In genomic region chr2:70471861-70472620, GRCm38 (mm10) we compare ENCODE assay signal across 9 mouse cellular contexts. TPM values are rescaled to one million over a fixed set of nuclear protein-coding genes. Genes with fewer than 3 reads are reported as not detected.
A peak's percentile ranks its signal among the peaks of the same experiment; 100 is the strongest.
DNase-seq lines count a peak whose midpoint lies in the region; ATAC-seq and TF ChIP-seq lines count a peak whose summit lies in the region.
"Had no signal": no experiment of that assay in that cellular context is flagged by ENCODE, and none has a peak within 500 bp of the region (broad histone marks: within the 10 kb centered on the region; RNA-seq: fewer than 3 reads in every experiment).

No protein-coding gene starts in this region.

- peak overlapping the region; percentile 80 for H3K4me2 ChIP-seq in embryonic facial prominence, embryonic 11.5 days (ENCODE audit: low read depth, low read length)
- peak overlapping the region; percentile 69 for H3K4me2 ChIP-seq in hindbrain, embryonic 15.5 days
- H3K4me2 ChIP-seq in neural tube, embryonic 11.5 days (ENCODE audit: low read depth): peak overlapping the region; percentile 49

- H3K27me3 ChIP-seq in embryonic facial prominence, embryonic 11.5 days (ENCODE audit: control insufficient read depth, insufficient read depth, low read length): peaks cover 52% of the 10 kb centered on the region
- peaks cover 58% of the 10 kb centered on the region for H3K27me3 ChIP-seq in hindbrain, embryonic 15.5 days
- H3K27me3 ChIP-seq in neural tube, embryonic 11.5 days (ENCODE audit: control insufficient read depth, insufficient read depth, low read length): peaks cover 64% of the 10 kb centered on the region

- no peaks in the 10 kb centered on the region for H3K36me3 ChIP-seq in embryonic facial prominence, embryonic 11.5 days (replicated peaks; ENCODE audit: control insufficient read depth, insufficient read depth, low read depth, low read length)
- no peaks in the 10 kb centered on the region for H3K36me3 ChIP-seq in hindbrain, embryonic 15.5 days
- H3K36me3 ChIP-seq in neural tube, embryonic 11.5 days (ENCODE audit: control insufficient read depth, insufficient read depth, low read length): no peaks in the 10 kb centered on the region

- TF ChIP-seq POLR2A in lung, adult 2 months (IDR thresholded peaks at IDR 0.05; ENCODE audit: borderline replicate concordance, extremely low read depth, low read depth, low read length): no peak

- peak overlapping the region; percentile 23; the same call in 1 of the 2 replicates for H3K9ac ChIP-seq in embryonic facial prominence, embryonic 11.5 days (replicated peaks; ENCODE audit: low read length)
- H3K9ac ChIP-seq in hindbrain, embryonic 15.5 days: no peak overlapping the region
- no peak overlapping the region for H3K9ac ChIP-seq in neural tube, embryonic 11.5 days (ENCODE audit: low read length)

- H3K4me3 ChIP-seq in lung, adult 2 months (replicated peaks; ENCODE audit: extremely low read depth, low read depth, low read length): peak overlapping the region; percentile 9
- peak overlapping the region; percentile 35 for H3K4me3 ChIP-seq in embryonic facial prominence, embryonic 11.5 days (ENCODE audit: low read depth, low read length)
- H3K4me3 ChIP-seq in hindbrain, embryonic 15.5 days: peak overlapping the region; percentile 38
- H3K4me3 ChIP-seq in neural tube, embryonic 11.5 days (ENCODE audit: low read depth, low read length): peak overlapping the region; percentile 29

- ATAC-seq in embryonic facial prominence, embryonic 11.5 days (replicated peaks; ENCODE audit: insufficient number of reproducible peaks, low FRiP score, low TSS enrichment, low read depth): 0 out of 2 replicates have a peak, but pooled peaks have one; percentile 10
- no peak for ATAC-seq in hindbrain, embryonic 15.5 days (ENCODE audit: low FRiP score, low read depth)
- ATAC-seq in neural tube, embryonic 11.5 days (ENCODE audit: insufficient read depth, low FRiP score, low TSS enrichment): no peak

- H3K9me3 ChIP-seq in embryonic facial prominence, embryonic 11.5 days (replicated peaks; ENCODE audit: control insufficient read depth, low read length): no peaks in the 10 kb centered on the region
- no peaks in the 10 kb centered on the region for H3K9me3 ChIP-seq in hindbrain, embryonic 15.5 days
- H3K9me3 ChIP-seq in neural tube, embryonic 11.5 days (ENCODE audit: control insufficient read depth, low read length): no peaks in the 10 kb centered on the region

- 4% methylated on average over 48 of the region's 48 CpGs for WGBS in lung, adult 2 months
- under 1% methylated on average over 47 of the region's 48 CpGs for whole genome bisulfite sequencing in embryonic facial prominence, embryonic 11.5 days
- WGBS in hindbrain, embryonic 15.5 days: under 1% methylated on average over 48 of the region's 48 CpGs
- under 1% methylated on average over 48 of the region's 48 CpGs for WGBS in neural tube, embryonic 11.5 days

- no peak for TF ChIP-seq CTCF in lung, adult 2 months (IDR thresholded peaks at IDR 0.05; ENCODE audit: insufficient read depth, low read length)

- H3K4me1 ChIP-seq in lung, adult 2 months (ENCODE audit: control insufficient read depth, insufficient read depth, low read length): peaks cover 11% of the 10 kb centered on the region; the same call in 1 of the 2 replicates
- H3K4me1 ChIP-seq in embryonic facial prominence, embryonic 11.5 days (ENCODE audit: control insufficient read depth, insufficient read depth, low read length): peaks cover 8% of the 10 kb centered on the region
- peaks cover 42% of the 10 kb centered on the region for H3K4me1 ChIP-seq in hindbrain, embryonic 15.5 days (replicated peaks)
- H3K4me1 ChIP-seq in neural tube, embryonic 11.5 days (ENCODE audit: control insufficient read depth, insufficient read depth, low read length): peaks cover 31% of the 10 kb centered on the region

- DNase-seq in lung, adult 2 months: peak; percentile 18
- no peak for DNase-seq in lung, postnatal 25 days (ENCODE audit: low spot score)
- peak; percentile 67 for DNase-seq in embryonic facial prominence, embryonic 11.5 days (ENCODE audit: low spot score)
- DNase-seq in liver: peak; percentile 10
- peak; percentile 57 for DNase-seq in neural tube, embryonic 11.5 days (ENCODE audit: low spot score)
- DNase-seq in layer of hippocampus, postnatal 14 days (ENCODE audit: low spot score in 2 of 2): no peak
- DNase-seq in spleen, postnatal 14 days (ENCODE audit: low spot score in 2 of 2): no peak

- H3K27ac ChIP-seq in embryonic facial prominence, embryonic 11.5 days (replicated peaks; ENCODE audit: low read depth, low read length): no peak overlapping the region
- no peak overlapping the region for H3K27ac ChIP-seq in hindbrain, embryonic 15.5 days (replicated peaks)
- H3K27ac ChIP-seq in neural tube, embryonic 11.5 days (ENCODE audit: low read depth, low read length): no peak overlapping the region

RNA-seq across cellular contexts. Expression of gene Sp5, which starts 2.7 kb away (rescaled TPM):
- 6.0 and 9.5 TPM in 2 replicates for polyA plus RNA-seq in lung, adult 2 months (2012; rRNA removed)
- polyA plus RNA-seq in embryonic facial prominence, embryonic 11.5 days (2014; fragmentation: Nextera tagmentation; extraction: Ambion mirVana): 2.9 and 3.9 TPM in 2 replicates
- 6.6 and 9.2 TPM in 2 replicates for polyA plus RNA-seq in hindbrain, embryonic 15.5 days (2015; fragmentation: Nextera tagmentation; extraction: Ambion mirVana)
- 2.3 and 2.5 TPM in 2 replicates for polyA plus RNA-seq in neural tube, embryonic 11.5 days (2014; fragmentation: Nextera tagmentation; extraction: Ambion mirVana)
- under 1 TPM; 0.64 to 0.85 TPM for total RNA-seq in layer of hippocampus, postnatal 14 days (2021)
- total RNA-seq: hematopoietic stem cell, adult 5-6 weeks had no signal

RNA-seq across cellular contexts. Expression of gene Erich2, which starts 36.6 kb away (rescaled TPM):
- 3.5 and 4.4 TPM in 2 replicates for polyA plus RNA-seq in lung, adult 2 months (2012; rRNA removed)
- 0.67 and 1.4 TPM in 2 replicates for polyA plus RNA-seq in embryonic facial prominence, embryonic 11.5 days (2014; fragmentation: Nextera tagmentation; extraction: Ambion mirVana)
- polyA plus RNA-seq in hindbrain, embryonic 15.5 days (2015; fragmentation: Nextera tagmentation; extraction: Ambion mirVana): 2.9 and 3.0 TPM in 2 replicates
- 1.2 and 1.6 TPM in 2 replicates for polyA plus RNA-seq in neural tube, embryonic 11.5 days (2014; fragmentation: Nextera tagmentation; extraction: Ambion mirVana)
- 1 to 10 TPM in 1 of 2 experiments, under 1 TPM in 1; 0.72 to 1.1 TPM for total RNA-seq in layer of hippocampus, postnatal 14 days (2021)

Comparison
In these comparisons a context has a peak if more than half of its experiments do, and no peak if none do; other contexts are left out.
1. DNase-seq: peak in lung, adult 2 months (single experiment), embryonic facial prominence, embryonic 11.5 days (single experiment), liver (single experiment) and neural tube, embryonic 11.5 days (single experiment); none in lung, postnatal 25 days (single experiment), layer of hippocampus, postnatal 14 days (0 of 2) and spleen, postnatal 14 days (0 of 2).
2. Peak in every context shown above with its lines, with median percentiles within 50 percentile points of each other: H3K4me3 ChIP-seq and H3K4me2 ChIP-seq.